Mouse (Mus musculus) gastrocnemius, adult 18-20 months (tissue): Measurements from ENCODE around the gene Gm21060. TPM values are rescaled to one million over a fixed set of nuclear protein-coding genes. Genes with fewer than 3 reads are reported as not detected.

ENCODE experiments used
- total RNA-seq, 2 experiments: library from RNA; stranded (reverse); gene quantifications; 2 replicates each; pipeline ENCODE4 v1.2.3; 2021

The Gm21060 gene
- total RNA-seq, 2 experiments from 2014 or later = not detected

Other genes with a start within 250 kb of the Gm21060 start
- 1 to 10 TPM; 3.0 TPM for gene Zfp950, start 156.2 kb downstream of the Gm21060 start, total RNA-seq
- not detected for gene Gm7102, start 120.8 kb downstream of the Gm21060 start, total RNA-seq
- gene Gm6020, start 113.2 kb downstream of the Gm21060 start, total RNA-seq = not detected
- gene Csf2ra, start 68.6 kb downstream of the Gm21060 start, total RNA-seq = 1 to 10 TPM in 1 of 2 experiments, under 1 TPM in 1; 0.84 to 1.5 TPM